Mouse (Mus musculus) left cerebral cortex, postnatal 36 days (tissue): ENCODE results near the gene Filip1. TPM values are rescaled to one million over a fixed set of nuclear protein-coding genes. Genes with fewer than 3 reads are reported as not detected.

Experiments used
- DNase-seq, 2 experiments: peaks; one replicate each; pipeline ENCODE4 v3.0.0; 2021 to 2022; ENCODE audit warnings: low spot score in 2 of 2, mixed read lengths in 1 of 2
- intact Hi-C: fragments of 180-260 bp; cut with DNase I; formaldehyde crosslinking; loops from one replicate; pipeline ENCODE4 v1.15.1; 2025
- total RNA-seq, 2 experiments: library from RNA; stranded (reverse); gene quantifications; 2 replicates each; pipeline ENCODE4 v1.2.3; 2021

Gene Filip1
- total RNA-seq, 2 experiments from 2014 or later: 14.9 to 20.7 TPM

- no peak for DNase-seq
- intact Hi-C loops: loop anchor here (1.0 kb wide), 1 partner anchor 196 kb away; no protein-coding TSS in a partner anchor
These were observed 206.2 kb downstream of the Filip1 start for GRCm38 (mm10) chr9:79806317-79807075.

- intact Hi-C loops: no loop called here
- DNase-seq: no peak
These were observed 207.2 kb downstream of the Filip1 start for GRCm38 (mm10) chr9:79805426-79805825.

- intact Hi-C loops: no loop called here
- DNase-seq: no peak
These were observed 216.1 kb downstream of the Filip1 start for GRCm38 (mm10) chr9:79796461-79797135.

DNA sequence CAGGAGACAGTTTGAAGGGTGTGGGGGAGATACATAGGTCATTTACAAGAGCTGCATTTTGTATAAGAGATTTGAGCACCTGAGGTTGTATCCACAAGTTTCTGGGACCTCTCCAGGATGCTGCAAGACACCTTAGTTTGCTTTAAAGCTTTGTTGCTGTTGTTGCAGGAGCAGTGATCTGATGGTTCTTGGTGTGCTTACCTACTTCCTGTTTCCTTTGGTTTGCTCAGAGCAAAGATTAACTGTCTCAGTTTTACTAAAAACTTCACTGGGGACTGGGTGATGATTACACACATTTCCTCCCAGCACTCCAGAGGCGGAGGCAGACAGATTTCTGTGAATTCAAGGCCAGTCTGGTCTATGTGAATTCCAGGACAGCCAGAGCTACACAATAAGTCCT lies 217.6 kb downstream of the Filip1 start:
- intact Hi-C loops: no loop called here
- DNase-seq: no peak

GRCm38 (mm10) chr9:79792841-79793835 lies 219.5 kb downstream of the Filip1 start, which contains the start of gene Tmem30a:
Gene Tmem30a (minus strand): TSS chr9:79793507.
- DNase-seq: peak; percentile 94 to 98
- intact Hi-C loops: loop anchor here (1.0 kb wide), 1 partner anchor 34 kb away; the partner anchor contains the start of gene Cox7a2

GRCm38 (mm10) chr9:79785794-79786085 lies 226.9 kb downstream of the Filip1 start:
- DNase-seq: no peak
- intact Hi-C loops: no loop called here

DNA sequence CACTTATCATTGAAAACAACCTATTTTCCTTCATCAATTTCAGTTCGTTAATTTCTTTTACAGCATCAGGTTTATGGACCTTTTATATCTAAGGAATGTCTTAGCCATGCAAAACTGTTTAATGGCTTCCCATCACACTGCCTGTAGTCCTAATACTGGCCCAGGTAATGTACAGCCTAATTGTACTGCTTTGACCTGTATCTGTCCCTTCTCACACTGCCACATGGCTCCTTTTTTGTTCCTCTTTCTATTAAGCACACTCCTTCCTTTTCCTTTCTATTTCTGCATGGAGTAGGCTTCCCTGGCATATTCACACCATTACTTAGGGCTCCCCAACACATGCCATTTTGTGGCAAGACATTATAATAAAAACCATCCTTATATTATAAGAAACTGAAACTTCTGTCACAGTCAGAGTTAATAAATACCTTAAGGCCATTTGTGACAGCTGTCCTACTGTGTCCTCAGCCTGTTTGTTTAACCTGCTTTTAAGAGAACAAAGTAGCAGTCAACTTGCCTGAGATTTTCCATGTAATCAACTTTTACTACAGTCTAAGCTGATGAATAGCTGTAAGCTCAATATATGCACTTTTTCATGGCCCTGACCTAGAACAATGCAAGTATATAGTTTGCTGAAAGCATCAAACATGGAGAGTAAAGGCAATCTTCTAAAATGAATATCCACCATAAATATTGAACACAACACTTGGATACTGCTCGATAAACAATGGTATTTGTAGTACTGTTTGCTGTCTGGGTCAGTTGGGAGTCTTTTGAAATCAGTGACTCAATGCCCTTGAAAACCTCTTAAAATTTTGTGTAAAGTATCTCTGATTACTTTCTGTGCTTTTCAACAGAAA lies 227.5 kb downstream of the Filip1 start:
- intact Hi-C loops: no loop called here
- no peak for DNase-seq

DNA sequence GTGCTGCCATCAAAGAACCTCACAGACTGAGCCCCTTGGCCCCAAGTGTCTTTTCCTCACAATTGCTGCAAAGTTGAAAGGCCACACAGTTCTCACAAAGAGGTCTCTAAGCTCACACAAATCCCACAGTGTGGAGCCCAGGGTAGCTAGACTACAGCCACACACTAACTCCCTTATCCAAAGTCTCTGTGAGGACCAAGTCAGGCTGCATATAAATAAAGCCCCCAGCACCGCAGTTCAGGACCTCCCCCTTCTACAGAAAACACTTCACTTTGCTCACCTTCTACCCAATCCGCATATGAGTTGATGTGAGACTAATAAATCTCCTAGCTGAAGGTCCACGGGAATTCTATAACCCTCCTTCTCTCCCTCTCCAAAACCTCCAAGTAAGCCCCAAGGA lies 228.2 kb downstream of the Filip1 start:
- intact Hi-C loops: no loop called here
- no peak for DNase-seq

DNA sequence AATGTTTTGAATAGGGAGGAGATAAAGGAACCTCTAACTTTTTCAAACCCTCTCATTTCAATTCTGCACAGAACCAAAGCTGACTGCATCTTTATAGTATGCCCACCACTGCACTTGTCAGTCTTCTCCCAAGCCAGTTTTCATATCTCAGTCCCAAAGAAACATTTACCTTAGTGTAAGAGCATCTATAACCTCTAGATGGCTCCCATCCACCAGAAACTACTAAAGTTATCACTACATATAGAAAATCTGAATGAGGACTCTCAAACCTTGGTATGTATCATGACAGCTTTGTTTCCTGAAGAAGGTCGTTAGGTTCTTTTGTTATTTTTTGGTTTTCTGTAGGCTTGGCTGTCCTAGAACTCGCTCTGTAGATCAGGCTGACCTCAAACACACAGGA lies 233.3 kb downstream of the Filip1 start:
- intact Hi-C loops: no loop called here
- DNase-seq: no peak

GRCm38 (mm10) chr9:79766991-79767545 lies 245.6 kb downstream of the Filip1 start:
- no peak for DNase-seq
- intact Hi-C loops: no loop called here

- intact Hi-C loops: no loop called here
These were observed 247.3 kb downstream of the Filip1 start for GRCm38 (mm10) chr9:79765329-79765728.

More at GRCm38 (mm10) chr9:79765329-79765728, 247.3 kb downstream of the Filip1 start:
- DNase-seq: no peak

Other genes starting within 250 kb of the Filip1 start
- gene Tmem30a, start 219.3 kb downstream of the Filip1 start, total RNA-seq: 100 to 1,000 TPM; 253 to 258 TPM
- 100 to 1,000 TPM in 1 of 2 experiments, 10 to 100 TPM in 1; 92.4 to 114 TPM for gene Senp6, start 54.1 kb upstream of the Filip1 start, total RNA-seq
- 10 to 100 TPM; 59.6 to 70.8 TPM for gene Myo6, start 152.2 kb upstream of the Filip1 start, total RNA-seq